Mouse (Mus musculus) C2C12 (cell line): ENCODE data around the gene Polr2i.

ENCODE experiments used
- CEBPB ChIP-seq: IDR thresholded peaks from one replicate; pipeline ENCODE4 v1.6.1; 2011; ENCODE audit warnings: low read depth, mild to moderate bottlenecking, control low read depth, moderate library complexity
- CTCF ChIP-seq: IDR thresholded peaks from one replicate; pipeline ENCODE4 v1.5.1; 2011; ENCODE audit not compliant: control insufficient read depth, insufficient read depth, insufficient read length
- MAX ChIP-seq: IDR thresholded peaks from one replicate; pipeline ENCODE4 v1.6.1; 2011; ENCODE audit warnings: mild to moderate bottlenecking, control low read depth
- MYOD1 ChIP-seq: IDR thresholded peaks from one replicate; pipeline ENCODE4 v1.6.1; 2011; ENCODE audit warnings: low read depth; ENCODE audit not compliant: control insufficient read depth, insufficient read length
- USF1 ChIP-seq: IDR thresholded peaks from one replicate; pipeline ENCODE4 v1.6.1; 2011; ENCODE audit warnings: low read depth, mild to moderate bottlenecking, control low read depth, moderate library complexity

- TF ChIP-seq CTCF (no peak), MAX (no peak), CEBPB (no peak), MYOD1 (no peak), USF1 (no peak)
Observed at GRCm38 (mm10) chr7:30204380-30204779, 27.4 kb upstream of the Polr2i start.
